Mouse (Mus musculus) layer of hippocampus, adult 6 months (tissue): Measurements from ENCODE around the gene Foxr1. TPM values are rescaled to one million over a fixed set of nuclear protein-coding genes. Genes with fewer than 3 reads are reported as not detected.

Experiments
- long read RNA-seq, 2 experiments: library from polyadenylated mRNA; unstranded; transcript quantifications; one replicate each; pipeline ENCODE4 v2.0.0; 2019 to 2020
- microRNA-seq: library from miRNA; unstranded; fragments of <30 nt; microRNA quantifications from one replicate; pipeline ENCODE4 v1.2.0, GENCODE M21; 2020
- polyA plus RNA-seq: library from polyadenylated mRNA; unstranded; fragments of <200 nt; fragmentation: Nextera tagmentation; gene quantifications from 2 replicates; pipeline ENCODE4 v1.2.3, GENCODE M21; 2021

Gene Foxr1
- not detected in 2 replicates for polyA plus RNA-seq
- long read RNA-seq, experiment 1, result 0 reads
- long read RNA-seq, experiment 2, result 0 reads

DNA sequence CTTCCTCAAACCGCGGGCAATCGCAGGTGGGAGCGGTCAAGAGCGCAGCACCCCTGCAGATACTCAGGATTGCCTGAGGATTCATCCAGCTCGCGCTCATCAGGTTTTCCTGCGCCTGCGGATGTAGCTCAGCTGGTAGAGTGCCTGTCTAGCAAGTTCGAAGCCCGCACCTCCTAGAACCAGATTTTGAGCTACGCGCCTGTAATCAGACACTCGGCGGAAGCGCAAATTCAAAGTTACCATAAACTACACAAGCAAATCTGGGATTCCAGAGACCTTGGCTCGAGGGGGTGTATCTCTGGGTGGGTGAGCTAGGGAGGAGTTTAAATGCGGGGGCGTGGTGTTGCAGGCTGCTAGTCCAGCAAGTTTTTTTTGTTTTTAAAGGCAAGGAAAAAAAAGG, at the start of gene Foxr1:
TSS of gene Foxr1 (minus strand) at position 176 of the 400 bp plus-strand sequence.

DNA sequence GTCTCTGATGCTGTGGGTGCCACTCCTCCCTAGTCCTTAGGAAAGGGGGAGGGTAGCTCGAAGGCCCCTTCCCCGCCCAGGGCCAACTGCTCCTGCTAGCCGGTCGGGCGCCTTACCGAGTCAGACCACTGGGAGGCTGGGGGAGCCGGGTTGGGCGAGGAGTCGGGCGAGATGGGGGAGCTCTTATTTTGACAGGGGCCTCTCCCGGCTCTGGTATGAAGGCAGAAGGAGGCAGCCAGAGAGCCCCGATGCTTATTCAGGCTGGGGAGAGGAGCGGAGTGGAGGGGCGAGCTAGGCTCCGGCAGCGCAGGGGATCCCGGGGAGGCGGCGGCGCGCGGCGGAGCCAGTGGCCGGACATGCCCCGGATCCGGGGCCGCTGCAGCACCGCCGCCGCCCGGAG, 41.6 kb upstream of the Foxr1 start, which contains the start of gene Bcl9l:
TSS of gene Bcl9l (plus strand) at position 274 of the 400 bp plus-strand sequence.

GRCm38 (mm10) chr9:44454891-44455220, 13.9 kb upstream of the Foxr1 start, which contains the start of gene Upk2:
Upk2 (minus strand) TSS chr9:44454976.

DNA sequence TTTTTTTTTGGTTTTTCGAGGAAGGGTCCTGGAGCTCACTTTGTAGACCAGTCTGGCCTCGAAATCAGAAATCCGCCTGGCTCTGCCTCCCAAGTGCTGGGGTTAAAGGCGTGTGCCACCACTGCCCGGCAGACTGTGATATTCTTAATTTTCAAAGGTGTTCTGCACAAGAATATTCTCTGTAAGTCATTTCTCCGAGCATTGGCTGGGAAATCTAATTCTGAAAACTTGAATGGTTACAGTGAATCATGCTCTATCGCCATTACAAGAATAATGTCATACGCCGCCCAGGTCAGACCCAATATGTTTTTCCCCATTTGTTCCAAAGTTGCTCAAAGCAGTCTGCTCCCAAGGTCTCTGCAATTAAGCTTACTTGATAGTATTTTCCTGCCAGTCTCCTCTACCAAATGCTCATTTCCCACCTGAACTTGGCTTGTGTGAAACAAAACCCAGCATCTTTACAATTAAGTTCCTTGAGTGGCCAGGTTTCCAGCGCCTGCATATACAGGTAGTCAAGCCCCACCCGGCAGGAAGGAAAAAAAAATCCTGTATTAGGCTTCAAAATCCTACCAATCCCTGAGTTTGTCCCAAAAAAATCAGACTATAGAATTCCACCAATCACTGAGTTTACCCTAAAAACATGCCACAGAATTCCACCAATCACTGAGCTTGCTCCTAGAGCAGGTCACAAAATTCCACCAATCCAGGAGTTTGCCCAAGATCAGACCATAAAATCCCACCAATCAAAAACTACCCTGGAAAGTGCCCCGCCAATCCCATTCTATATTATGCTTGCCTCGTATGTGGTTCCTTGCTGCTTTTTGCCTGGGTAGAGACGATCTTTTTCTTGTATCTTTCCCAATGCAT, 22.2 kb downstream of the Foxr1 start, which contains the start of gene Ccdc84:
TSS of gene Ccdc84 (minus strand) at position 51 of the 867 bp plus-strand sequence.

DNA sequence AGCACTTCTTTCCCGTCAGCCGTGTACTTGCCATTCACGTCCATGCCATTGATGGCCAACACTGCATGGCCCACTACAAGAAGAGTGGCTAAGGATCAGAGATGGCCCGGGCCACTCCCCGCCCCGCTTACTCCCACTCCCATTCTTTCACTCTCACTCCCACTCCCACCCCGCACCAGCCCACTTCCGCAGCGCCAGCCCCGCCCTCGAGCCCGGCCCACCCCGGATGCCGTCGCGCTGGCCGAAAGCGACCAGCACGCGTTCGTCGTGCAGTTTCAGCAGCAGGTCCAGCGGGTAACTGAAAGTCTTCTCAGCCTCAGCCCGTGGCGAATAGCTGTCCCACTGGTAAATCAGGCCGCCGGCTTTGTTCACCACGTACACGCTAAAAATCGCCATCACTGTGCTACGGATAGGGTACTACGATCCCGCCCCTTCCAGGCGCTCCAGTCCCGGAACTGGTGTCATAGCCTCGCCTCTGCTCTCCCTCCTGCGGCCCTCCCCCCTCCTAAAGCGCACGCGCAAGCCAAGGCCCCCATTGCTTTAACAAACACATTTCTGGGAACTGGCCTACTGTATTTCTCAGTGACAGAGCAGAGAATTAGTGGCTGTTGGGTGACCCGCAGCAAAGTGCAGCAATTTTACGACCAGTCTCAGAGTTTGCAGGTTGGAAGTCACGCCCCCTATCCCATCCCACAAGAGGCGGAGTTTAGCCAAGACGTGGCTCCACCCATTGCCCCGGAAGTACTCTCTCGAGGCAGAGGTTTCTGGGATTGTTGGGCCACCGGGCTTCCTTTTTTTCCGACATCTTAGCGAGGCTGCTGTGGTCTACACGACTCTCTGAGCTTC, 33.8 kb downstream of the Foxr1 start, which contains the start of the genes Rps25 and Trappc4:
TSS of gene Rps25 (plus strand) at position 234 of the 846 bp plus-strand sequence.
TSS of gene Trappc4 (minus strand) at position 695 of the 846 bp plus-strand sequence.

DNA sequence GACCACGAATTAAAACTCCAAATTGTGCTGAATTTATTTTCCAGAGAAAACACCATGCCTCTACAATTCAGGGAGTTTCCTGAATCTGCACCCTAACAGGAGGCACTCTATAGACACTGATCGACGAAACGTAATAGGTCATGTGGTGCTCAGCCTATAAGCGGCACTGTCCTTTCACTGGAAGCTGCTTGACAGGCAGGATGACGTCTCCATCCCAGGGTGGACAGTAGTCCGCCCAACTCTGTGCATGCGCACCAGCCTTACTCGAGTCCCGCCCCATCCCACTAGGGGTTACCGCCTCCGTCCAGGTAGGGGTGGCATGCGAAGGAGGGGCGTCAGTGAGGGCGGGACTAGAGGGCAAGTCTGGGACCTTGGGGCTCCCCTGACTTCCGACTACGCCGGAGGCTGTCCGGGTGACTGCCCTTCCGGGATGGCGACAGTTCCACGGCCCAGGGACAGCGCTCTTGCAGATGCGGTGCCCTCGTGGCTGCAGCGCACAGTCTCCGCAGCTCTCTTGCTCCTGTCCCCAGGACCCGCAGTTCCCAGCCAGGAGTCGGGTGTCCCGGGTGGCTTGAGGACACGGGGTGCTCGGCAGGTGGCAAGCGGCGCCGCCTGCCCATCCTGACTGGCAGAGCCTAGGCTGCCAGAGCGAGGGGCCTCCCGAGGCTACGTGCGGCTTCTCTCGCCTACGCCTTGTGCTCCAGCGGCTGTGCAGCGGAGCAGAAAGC, 44.1 kb downstream of the Foxr1 start, which contains the start of gene Slc37a4:
TSS of gene Slc37a4 (plus strand) at position 169 of the 728 bp plus-strand sequence.

Small RNAs within 50 kb of the gene (microRNA-seq; reads per million reads assigned to microRNA genes)
- gene Mir7085, result 1.7 reads per million

Other genes starting within 250 kb of the Foxr1 start
- gene Cbl, start 207.1 kb downstream of the Foxr1 start, polyA plus RNA-seq, result 11.8 and 12.1 TPM in 2 replicates
- gene Ccdc153, start 200.5 kb downstream of the Foxr1 start, polyA plus RNA-seq, result 14.2 and 18.1 TPM in 2 replicates
- gene Pdzd3, start 189.7 kb downstream of the Foxr1 start, polyA plus RNA-seq, result 0.90 and 1.1 TPM in 2 replicates
- gene Nlrx1, start 172.5 kb downstream of the Foxr1 start, polyA plus RNA-seq, result 6.2 and 7.2 TPM in 2 replicates
- gene Abcg4, start 152.5 kb downstream of the Foxr1 start, polyA plus RNA-seq, result 25.1 and 26.3 TPM in 2 replicates
- 2.9 and 4.2 TPM in 2 replicates for gene Hinfp, start 135.5 kb downstream of the Foxr1 start, polyA plus RNA-seq
- gene C2cd2l, start 120.9 kb downstream of the Foxr1 start, polyA plus RNA-seq, result 17.9 and 19.0 TPM in 2 replicates
- gene Dpagt1, start 115.1 kb downstream of the Foxr1 start, polyA plus RNA-seq, result 10.3 and 12.5 TPM in 2 replicates
- 40.3 and 56.5 TPM in 2 replicates for gene H2afx, start 106.4 kb downstream of the Foxr1 start, polyA plus RNA-seq
- 32.2 and 38.1 TPM in 2 replicates for gene Hmbs, start 96.9 kb downstream of the Foxr1 start, polyA plus RNA-seq
- gene Vps11, start 79.5 kb downstream of the Foxr1 start, polyA plus RNA-seq, result 48.4 and 50.0 TPM in 2 replicates
- gene Hyou1, start 61.6 kb downstream of the Foxr1 start, polyA plus RNA-seq, result 19.2 and 19.5 TPM in 2 replicates
- 20.2 and 25.1 TPM in 2 replicates for gene Slc37a4, start 44.3 kb downstream of the Foxr1 start, polyA plus RNA-seq
- 2,038 and 2,060 TPM in 2 replicates for gene Rps25, start 34.0 kb downstream of the Foxr1 start, polyA plus RNA-seq
- 191 and 194 TPM in 2 replicates for gene Trappc4, start 33.5 kb downstream of the Foxr1 start, polyA plus RNA-seq
- gene Ccdc84, start 22.6 kb downstream of the Foxr1 start, polyA plus RNA-seq, result 3.3 and 3.5 TPM in 2 replicates
- gene Upk2, start 13.8 kb upstream of the Foxr1 start, polyA plus RNA-seq, result not detected in 2 replicates
- gene Bcl9l, start 41.7 kb upstream of the Foxr1 start, polyA plus RNA-seq, result 3.1 and 3.2 TPM in 2 replicates
- gene Cxcr5, start 120.7 kb upstream of the Foxr1 start, polyA plus RNA-seq, result not detected in 2 replicates
- gene Ddx6, start 163.8 kb upstream of the Foxr1 start, polyA plus RNA-seq, result 18.4 and 20.2 TPM in 2 replicates
- gene Treh, start 232.1 kb upstream of the Foxr1 start, polyA plus RNA-seq, result not detected in 2 replicates